Mouse (Mus musculus): Measurements from ENCODE around the gene Cfap161.

DNA sequence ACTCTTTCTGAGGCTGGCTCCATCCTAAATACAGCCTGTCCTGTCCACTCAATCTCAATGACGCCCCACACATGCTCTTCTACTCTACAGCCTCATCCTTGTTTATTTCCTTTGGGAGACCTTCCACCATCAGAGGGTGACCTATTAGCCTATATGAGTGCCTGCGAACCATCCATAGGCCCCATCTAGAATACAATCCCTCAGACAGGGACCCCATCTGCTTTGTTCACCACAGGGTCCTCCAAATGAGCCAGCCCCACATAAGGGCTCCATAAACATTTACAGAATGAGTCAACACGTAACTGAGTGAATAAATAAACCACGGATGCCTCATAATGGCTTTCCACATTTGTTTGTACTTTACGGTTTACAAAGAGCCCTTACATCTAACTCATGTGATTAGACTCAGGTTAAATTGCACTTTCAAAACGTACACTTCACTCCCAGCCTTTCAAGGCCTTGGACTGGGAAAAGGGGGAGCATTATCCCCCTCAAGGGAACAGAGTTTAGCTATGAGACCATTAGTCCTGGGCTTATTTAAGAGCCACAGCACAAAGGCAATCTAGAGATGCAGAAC is 56.7 kb downstream of the Cfap161 start:
- TF ChIP-seq CTCF (IDR thresholded peaks at IDR 0.05; ENCODE audit: low read depth) = no peak
- no peak for TF ChIP-seq EP300 (IDR thresholded peaks at IDR 0.05; ENCODE audit: low read depth)

Measured in liver, embryonic 14.5 days (tissue).